Mouse (Mus musculus): ENCODE results near the gene Gsg1. TPM values are rescaled to one million over a fixed set of nuclear protein-coding genes. Genes with fewer than 3 reads are reported as not detected.

The Gsg1 gene
- polyA plus RNA-seq, 1 experiment from 2014 or later = 0.13 TPM

GRCm38 (mm10) chr6:135194907-135195306 is 59.2 kb downstream of the Gsg1 start:
- no peaks in the 10 kb centered on the region for H3K27me3 ChIP-seq (ENCODE audit: control insufficient read depth, insufficient read depth, low read depth, low read length)
- H3K4me1 ChIP-seq (ENCODE audit: control insufficient read depth, low read depth, low read length) = peaks cover 29% of the 10 kb centered on the region
- H3K9me3 ChIP-seq (replicated peaks; ENCODE audit: control insufficient read depth, low read length) = no peaks in the 10 kb centered on the region
- peak overlapping the region; percentile 94 for H3K4me3 ChIP-seq (ENCODE audit: low read depth, low read length)
- peak overlapping the region; percentile 78 for H3K4me2 ChIP-seq (ENCODE audit: low read depth, low read length)
- H3K36me3 ChIP-seq (ENCODE audit: control insufficient read depth, insufficient read depth) = peaks cover 17% of the 10 kb centered on the region; the same call in 1 of the 2 replicates
- peak overlapping the region; percentile 0 for H3K9ac ChIP-seq (ENCODE audit: low read depth, low read length)
- ATAC-seq (ENCODE audit: low read depth) = peak; percentile 32
- WGBS (ENCODE audit: insufficient replicate concordance) = 60% methylated on average over 4 of the region's 4 CpGs
- peak overlapping the region; percentile 73 for H3K27ac ChIP-seq (ENCODE audit: low read length)

GRCm38 (mm10) chr6:135193733-135194132 is 60.4 kb downstream of the Gsg1 start:
- H3K27ac ChIP-seq (ENCODE audit: low read length) = no peak overlapping the region
- no peaks in the 10 kb centered on the region for H3K27me3 ChIP-seq (ENCODE audit: control insufficient read depth, insufficient read depth, low read depth, low read length)
- peaks cover 24% of the 10 kb centered on the region for H3K4me1 ChIP-seq (ENCODE audit: control insufficient read depth, low read depth, low read length)
- no peaks in the 10 kb centered on the region for H3K9me3 ChIP-seq (replicated peaks; ENCODE audit: control insufficient read depth, low read length)
- no peak overlapping the region for H3K9ac ChIP-seq (ENCODE audit: low read depth, low read length)
- no peak for ATAC-seq (ENCODE audit: low read depth)
- no peak overlapping the region for H3K4me3 ChIP-seq (ENCODE audit: low read depth, low read length)
- H3K4me2 ChIP-seq (ENCODE audit: low read depth, low read length) = no peak overlapping the region
- 69% methylated on average over 4 of the region's 4 CpGs for WGBS (ENCODE audit: insufficient replicate concordance)
- H3K36me3 ChIP-seq (ENCODE audit: control insufficient read depth, insufficient read depth) = peaks cover 17% of the 10 kb centered on the region; the same call in 1 of the 2 replicates

GRCm38 (mm10) chr6:135192993-135193392 is 61.2 kb downstream of the Gsg1 start:
- H3K4me2 ChIP-seq (ENCODE audit: low read depth, low read length) = no peak overlapping the region
- peaks cover 24% of the 10 kb centered on the region for H3K4me1 ChIP-seq (ENCODE audit: control insufficient read depth, low read depth, low read length)
- H3K36me3 ChIP-seq (ENCODE audit: control insufficient read depth, insufficient read depth) = peaks cover 17% of the 10 kb centered on the region; the same call in 1 of the 2 replicates
- no peak overlapping the region for H3K9ac ChIP-seq (ENCODE audit: low read depth, low read length)
- no peak overlapping the region for H3K27ac ChIP-seq (ENCODE audit: low read length)
- H3K9me3 ChIP-seq (replicated peaks; ENCODE audit: control insufficient read depth, low read length) = no peaks in the 10 kb centered on the region
- 85% methylated on average over 8 of the region's 8 CpGs for WGBS (ENCODE audit: insufficient replicate concordance)
- no peak for ATAC-seq (ENCODE audit: low read depth)
- no peak overlapping the region for H3K4me3 ChIP-seq (ENCODE audit: low read depth, low read length)
- no peaks in the 10 kb centered on the region for H3K27me3 ChIP-seq (ENCODE audit: control insufficient read depth, insufficient read depth, low read depth, low read length)

- Histone ChIP-seq H3K9ac (ENCODE audit: low read depth, low read length) (no peak overlapping the region), H3K4me3 (ENCODE audit: low read depth, low read length) (no peak overlapping the region), H3K4me2 (ENCODE audit: low read depth, low read length) (no peak overlapping the region), H3K27me3 (ENCODE audit: control insufficient read depth, insufficient read depth, low read depth, low read length) (no peaks in the 10 kb centered on the region), H3K36me3 (ENCODE audit: control insufficient read depth, insufficient read depth) (peaks cover 17% of the 10 kb centered on the region; the same call in 1 of the 2 replicates), H3K9me3 (replicated peaks; ENCODE audit: control insufficient read depth, low read length) (no peaks in the 10 kb centered on the region), H3K4me1 (ENCODE audit: control insufficient read depth, low read depth, low read length) (peaks cover 24% of the 10 kb centered on the region), H3K27ac (ENCODE audit: low read length) (no peak overlapping the region)
- ATAC-seq (ENCODE audit: low read depth) = no peak
- WGBS (ENCODE audit: insufficient replicate concordance) = 90% methylated on average over 1 of the region's 1 CpGs
Observed at GRCm38 (mm10) chr6:135191906-135192305, 62.2 kb downstream of the Gsg1 start.

GRCm38 (mm10) chr6:135190122-135190521 is 64.0 kb downstream of the Gsg1 start:
- Histone ChIP-seq H3K4me2 (ENCODE audit: low read depth, low read length) (no peak overlapping the region), H3K4me1 (ENCODE audit: control insufficient read depth, low read depth, low read length) (peaks cover 16% of the 10 kb centered on the region), H3K27ac (ENCODE audit: low read length) (no peak overlapping the region), H3K36me3 (ENCODE audit: control insufficient read depth, insufficient read depth) (peaks cover 17% of the 10 kb centered on the region; the same call in 1 of the 2 replicates), H3K4me3 (ENCODE audit: low read depth, low read length) (no peak overlapping the region), H3K9me3 (replicated peaks; ENCODE audit: control insufficient read depth, low read length) (no peaks in the 10 kb centered on the region), H3K9ac (ENCODE audit: low read depth, low read length) (no peak overlapping the region), H3K27me3 (ENCODE audit: control insufficient read depth, insufficient read depth, low read depth, low read length) (no peaks in the 10 kb centered on the region)
- 74% methylated on average over 6 of the region's 6 CpGs for WGBS (ENCODE audit: insufficient replicate concordance)
- no peak for ATAC-seq (ENCODE audit: low read depth)

- Histone ChIP-seq H3K27me3 (ENCODE audit: control insufficient read depth, insufficient read depth, low read depth, low read length) (no peaks in the 10 kb centered on the region), H3K27ac (ENCODE audit: low read length) (no peak overlapping the region), H3K36me3 (ENCODE audit: control insufficient read depth, insufficient read depth) (peaks cover 8% of the 10 kb centered on the region; the same call in 1 of the 2 replicates), H3K4me1 (ENCODE audit: control insufficient read depth, low read depth, low read length) (peaks cover 7% of the 10 kb centered on the region), H3K9me3 (replicated peaks; ENCODE audit: control insufficient read depth, low read length) (no peaks in the 10 kb centered on the region), H3K9ac (ENCODE audit: low read depth, low read length) (no peak overlapping the region), H3K4me2 (ENCODE audit: low read depth, low read length) (no peak overlapping the region), H3K4me3 (ENCODE audit: low read depth, low read length) (no peak overlapping the region)
- 24% methylated on average over 4 of the region's 4 CpGs for WGBS (ENCODE audit: insufficient replicate concordance)
- no peak for ATAC-seq (ENCODE audit: low read depth)
Observed at GRCm38 (mm10) chr6:135188629-135189028, 65.5 kb downstream of the Gsg1 start.

Other genes starting within 250 kb of the Gsg1 start
- 47.9 and 51.1 TPM in 2 replicates for gene Ddx47, start 242.7 kb downstream of the Gsg1 start, polyA plus RNA-seq (2015; fragmentation: Nextera tagmentation; extraction: Ambion mirVana)
- gene Gprc5a, start 188.7 kb downstream of the Gsg1 start, polyA plus RNA-seq (2015; fragmentation: Nextera tagmentation; extraction: Ambion mirVana) = 0.18 and 0.19 TPM in 2 replicates
- gene Gprc5d, start 136.1 kb downstream of the Gsg1 start, polyA plus RNA-seq (2015; fragmentation: Nextera tagmentation; extraction: Ambion mirVana) = 0.08 and 0.11 TPM in 2 replicates
- 31.7 and 33.8 TPM in 2 replicates for gene Fam234b, start 56.4 kb downstream of the Gsg1 start, polyA plus RNA-seq (2015; fragmentation: Nextera tagmentation; extraction: Ambion mirVana)
- gene Hebp1, start 56.3 kb downstream of the Gsg1 start, polyA plus RNA-seq (2015; fragmentation: Nextera tagmentation; extraction: Ambion mirVana) = 133 and 134 TPM in 2 replicates
- gene Pbp2, start 56.1 kb upstream of the Gsg1 start, polyA plus RNA-seq (2015; fragmentation: Nextera tagmentation; extraction: Ambion mirVana) = not detected in 2 replicates
- gene Emp1, start 108.2 kb upstream of the Gsg1 start, polyA plus RNA-seq (2015; fragmentation: Nextera tagmentation; extraction: Ambion mirVana) = 1.7 and 2.2 TPM in 2 replicates

Data from liver, embryonic 16.5 days (tissue).